Mouse (Mus musculus) intestine, embryonic 14.5 days (tissue): ENCODE measurements around the gene Pla2g7. TPM values are rescaled to one million over a fixed set of nuclear protein-coding genes. Genes with fewer than 3 reads are reported as not detected.

ENCODE experiments used
- ATAC-seq: fragments of 200-750 bp; cut with Nextera tagmentation; replicated peaks from 2 replicates; pipeline ENCODE4 v1.8.0; 2017; ENCODE audit warnings: low read depth, moderate number of reproducible peaks, moderate TSS enrichment, moderate library complexity; ENCODE audit not compliant: low FRiP score, low TSS enrichment
- DNase-seq: peaks from one replicate; pipeline ENCODE4 v3.0.0-alpha.2; 2018; ENCODE audit warnings: low spot score
- H3K27ac ChIP-seq: fragments of 300-500 bp; sonication (generic); 2 replicates; pipeline ENCODE4 v1.5.1; 2014; ENCODE audit warnings: low read depth, mild to moderate bottlenecking, control low read depth
- H3K27me3 ChIP-seq: fragments of 300-500 bp; sonication (generic); replicated peaks from 2 replicates; pipeline ENCODE4 v1.6.1; 2014; ENCODE audit warnings: low read length, control low read depth; ENCODE audit not compliant: control insufficient read depth, insufficient read depth
- H3K36me3 ChIP-seq: fragments of 300-500 bp; sonication (generic); 2 replicates; pipeline ENCODE4 v1.6.1; 2014; ENCODE audit warnings: low read length, control low read depth; ENCODE audit not compliant: control insufficient read depth, insufficient read depth
- H3K4me1 ChIP-seq: fragments of 300-500 bp; sonication (generic); replicated peaks from 2 replicates; pipeline ENCODE4 v1.6.1; 2014; ENCODE audit warnings: low read length, control low read depth, mixed read lengths; ENCODE audit not compliant: control insufficient read depth, insufficient read depth
- H3K4me2 ChIP-seq: fragments of 300-500 bp; sonication (generic); 2 replicates; pipeline ENCODE4 v1.6.1; 2014; ENCODE audit warnings: low read length
- H3K4me3 ChIP-seq: fragments of 300-500 bp; sonication (generic); 2 replicates; pipeline ENCODE4 v1.5.1; 2014; ENCODE audit warnings: low read depth, low read length, control low read depth, mixed read lengths
- H3K9ac ChIP-seq: fragments of 300-500 bp; sonication (generic); 2 replicates; pipeline ENCODE4 v1.6.1; 2014; ENCODE audit warnings: mild to moderate bottlenecking, low read length
- H3K9me3 ChIP-seq: fragments of 300-500 bp; sonication (generic); 2 replicates; pipeline ENCODE4 v1.6.1; 2016; ENCODE audit warnings: low read length, control low read depth; ENCODE audit not compliant: control insufficient read depth
- WGBS: fragments of 180-500 bp; shearing (Covaris S2); extraction: QIAGEN DNeasy Blood & Tissue Kit; methylation state at CpG from one replicate; pipeline ENCODE4 v1.1.7; 2014; 5-methylcytosine and 5-hydroxymethylcytosine counted together
- polyA plus RNA-seq: library from polyadenylated mRNA; unstranded; fragments of >200 nt; fragmentation: Nextera tagmentation; extraction: Ambion mirVana; gene quantifications from 2 replicates; pipeline ENCODE4 v1.2.1, GENCODE M21; 2014

Pla2g7 gene
- polyA plus RNA-seq, 1 experiment from 2014 or later: 9.5 TPM

GRCm38 (mm10) chr17:43543539-43543938, 24.4 kb upstream of the Pla2g7 start, which contains the start of gene Ankrd66:
Gene Ankrd66 (minus strand): TSS chr17:43543639.
- Histone ChIP-seq H3K9me3 (no peaks in the 10 kb centered on the region), H3K27ac (no peak within 1 kb of the TSS), H3K4me3 (no peak within 1 kb of the TSS), H3K4me1 (no peaks in the 10 kb centered on the region), H3K27me3 (no peaks in the 10 kb centered on the region), H3K4me2 (no peak within 1 kb of the TSS), H3K36me3 (no peaks in the 10 kb centered on the region), H3K9ac (no peak within 1 kb of the TSS)
- DNase-seq (no peak), ATAC-seq (no peak)
- WGBS: 34% methylated on average over 1 of the region's 1 CpGs

GRCm38 (mm10) chr17:43544040-43544439, 23.9 kb upstream of the Pla2g7 start:
- Histone ChIP-seq H3K27me3 (no peaks in the 10 kb centered on the region), H3K9me3 (no peaks in the 10 kb centered on the region), H3K4me2 (no peak overlapping the region), H3K9ac (no peak overlapping the region), H3K27ac (no peak overlapping the region), H3K36me3 (no peaks in the 10 kb centered on the region), H3K4me1 (no peaks in the 10 kb centered on the region), H3K4me3 (no peak overlapping the region)
- ATAC-seq (no peak), DNase-seq (no peak)
- 90% methylated on average over 4 of the region's 4 CpGs for WGBS

GRCm38 (mm10) chr17:43551122-43551630, 16.7 kb upstream of the Pla2g7 start:
- Histone ChIP-seq H3K4me3 (no peak overlapping the region), H3K36me3 (no peaks in the 10 kb centered on the region), H3K27me3 (no peaks in the 10 kb centered on the region), H3K9me3 (no peaks in the 10 kb centered on the region), H3K4me2 (no peak overlapping the region), H3K9ac (no peak overlapping the region), H3K4me1 (peaks cover 8% of the 10 kb centered on the region; the same call in 1 of the 2 replicates), H3K27ac (peak overlapping the region; percentile 16)
- WGBS: 31% methylated on average over 3 of the region's 3 CpGs
- no peak for DNase-seq
- no peak for ATAC-seq

- H3K27ac ChIP-seq: no peak overlapping the region
- H3K9ac ChIP-seq: no peak overlapping the region
- no peak overlapping the region for H3K4me3 ChIP-seq
- no peak for DNase-seq
- H3K27me3 ChIP-seq: no peaks in the 10 kb centered on the region
- H3K4me2 ChIP-seq: no peak overlapping the region
- WGBS: 40% methylated on average over 12 of the region's 12 CpGs
- no peaks in the 10 kb centered on the region for H3K36me3 ChIP-seq
- no peaks in the 10 kb centered on the region for H3K9me3 ChIP-seq
- H3K4me1 ChIP-seq: peaks cover 8% of the 10 kb centered on the region; the same call in 1 of the 2 replicates
- ATAC-seq: peak; percentile 38; the same call in 1 of the 2 replicates
These were observed 13.1 kb upstream of the Pla2g7 start for GRCm38 (mm10) chr17:43554516-43555403.

GRCm38 (mm10) chr17:43557104-43557503, 10.8 kb upstream of the Pla2g7 start:
- no peak overlapping the region for H3K27ac ChIP-seq
- no peaks in the 10 kb centered on the region for H3K9me3 ChIP-seq
- DNase-seq (no peak), ATAC-seq (no peak)
- H3K4me3 ChIP-seq: no peak overlapping the region
- no peak overlapping the region for H3K4me2 ChIP-seq
- no peaks in the 10 kb centered on the region for H3K36me3 ChIP-seq
- H3K4me1 ChIP-seq: no peaks in the 10 kb centered on the region
- no peak overlapping the region for H3K9ac ChIP-seq
- 90% methylated on average over 4 of the region's 4 CpGs for WGBS
- H3K27me3 ChIP-seq: no peaks in the 10 kb centered on the region

DNA sequence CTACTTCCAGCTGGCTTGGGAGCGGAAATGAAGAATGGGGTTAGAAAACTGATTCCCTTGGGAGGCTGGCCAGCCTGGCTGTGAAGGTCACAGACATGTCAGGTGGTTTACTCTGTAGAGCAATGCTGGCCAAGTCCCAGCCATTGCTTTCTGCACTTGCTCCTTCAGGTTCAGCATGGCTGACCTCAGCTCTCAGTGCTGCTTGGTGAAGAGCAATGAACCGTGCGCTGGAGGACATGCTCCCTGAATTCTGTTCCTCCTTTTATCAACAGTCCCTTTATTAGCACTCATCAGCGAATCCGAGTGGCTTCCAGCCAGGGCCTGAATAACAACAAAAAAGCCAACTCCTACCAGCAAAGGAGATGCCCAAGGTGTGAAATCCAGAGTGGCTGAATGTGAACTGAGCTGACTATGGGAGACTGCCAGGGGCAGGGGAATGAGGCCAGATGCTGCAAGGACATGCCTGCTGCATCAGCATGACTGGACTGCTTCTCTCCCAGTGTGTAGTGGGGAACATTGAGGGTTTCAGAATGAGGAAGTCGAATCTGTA, 10.3 kb upstream of the Pla2g7 start:
- WGBS: 66% methylated on average over 6 of the region's 6 CpGs
- H3K27ac ChIP-seq: no peak overlapping the region

DNA sequence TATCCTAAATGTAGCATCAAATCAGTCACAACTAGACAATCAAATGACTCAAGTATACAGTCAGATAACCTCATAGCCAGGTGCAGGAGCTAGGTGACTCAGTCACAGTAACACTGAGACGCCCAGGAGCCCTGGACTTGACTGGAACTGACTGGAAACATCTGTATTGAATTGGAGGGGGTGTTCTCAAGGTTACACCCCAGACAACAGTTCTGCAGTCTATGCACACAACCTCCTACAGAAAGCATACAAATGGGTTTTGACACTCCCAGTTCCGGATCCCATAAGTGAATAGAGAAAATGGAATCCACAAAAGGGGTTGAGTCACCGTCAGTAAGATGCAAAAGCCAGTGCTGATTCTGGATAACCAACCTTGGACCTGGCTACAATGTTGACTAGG, 9.2 kb upstream of the Pla2g7 start:
- no peaks in the 10 kb centered on the region for H3K4me1 ChIP-seq
- H3K27ac ChIP-seq: no peak overlapping the region
- no peaks in the 10 kb centered on the region for H3K27me3 ChIP-seq
- DNase-seq: no peak
- no peak overlapping the region for H3K9ac ChIP-seq
- 83% methylated on average over 3 of the region's 3 CpGs for WGBS
- ATAC-seq: no peak
- H3K4me2 ChIP-seq: no peak overlapping the region
- no peak overlapping the region for H3K4me3 ChIP-seq
- H3K9me3 ChIP-seq: peaks cover 4% of the 10 kb centered on the region; the same call in 1 of the 2 replicates
- H3K36me3 ChIP-seq: no peaks in the 10 kb centered on the region

More for the DNA sequence above, 10.3 kb upstream of the Pla2g7 start:
- Histone ChIP-seq H3K36me3 (no peaks in the 10 kb centered on the region), H3K27me3 (no peaks in the 10 kb centered on the region), H3K4me2 (no peak overlapping the region), H3K4me3 (no peak overlapping the region), H3K9ac (no peak overlapping the region), H3K4me1 (no peaks in the 10 kb centered on the region), H3K9me3 (peaks cover 3% of the 10 kb centered on the region; the same call in 1 of the 2 replicates)
- DNase-seq (no peak), ATAC-seq (no peak)

- H3K27me3 ChIP-seq: no peaks in the 10 kb centered on the region
- no peak overlapping the region for H3K4me2 ChIP-seq
- 82% methylated on average over 7 of the region's 7 CpGs for WGBS
These were observed 4.5 kb upstream of the Pla2g7 start for GRCm38 (mm10) chr17:43563192-43563987.

More at GRCm38 (mm10) chr17:43563192-43563987, 4.5 kb upstream of the Pla2g7 start:
- Histone ChIP-seq H3K9me3 (peaks cover 4% of the 10 kb centered on the region; the same call in 1 of the 2 replicates), H3K4me1 (no peaks in the 10 kb centered on the region), H3K27ac (no peak overlapping the region), H3K9ac (no peak overlapping the region), H3K4me3 (no peak overlapping the region), H3K36me3 (no peaks in the 10 kb centered on the region)
- no peak for ATAC-seq
- DNase-seq: no peak
